Mouse (Mus musculus): ENCODE data around the gene Plcd4.

Plcd4 gene

DNA sequence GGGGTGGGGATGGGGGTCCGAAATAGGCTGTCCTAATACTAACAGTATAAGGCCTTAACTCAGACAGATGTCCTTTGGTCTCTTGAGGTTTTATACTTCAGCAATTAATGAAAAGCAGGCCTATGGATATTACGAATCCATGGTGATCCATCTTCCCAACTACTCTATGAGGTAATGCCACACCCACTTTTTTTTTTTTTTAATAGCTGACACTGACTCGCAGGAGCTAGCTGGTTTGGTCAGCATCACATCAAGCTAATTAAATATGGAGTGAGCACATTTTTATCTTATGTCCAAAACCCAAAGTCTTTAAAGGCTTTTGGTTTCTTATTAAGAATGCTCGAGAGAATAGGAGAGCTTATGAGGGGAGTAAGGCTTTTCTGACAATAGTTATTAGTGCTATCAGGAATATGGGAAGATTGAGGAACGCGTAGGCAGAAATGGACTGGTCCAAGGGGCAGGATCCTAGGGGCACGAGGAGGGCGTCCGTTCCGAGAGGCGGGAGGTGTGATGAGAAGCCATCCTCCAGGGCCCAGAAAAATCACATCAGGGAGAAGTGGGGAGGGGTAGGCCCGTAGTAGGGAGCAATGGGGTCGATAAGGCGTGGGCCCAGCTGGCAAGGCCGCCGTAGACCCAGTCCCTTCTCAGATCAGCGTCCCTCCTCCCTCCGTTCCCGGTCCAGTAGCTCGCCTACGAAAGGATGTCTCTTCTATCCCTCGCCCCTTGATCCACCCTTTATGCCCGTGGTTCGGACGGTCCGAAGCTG is 58.0 kb downstream of the Plcd4 start:
- DNase-seq (ENCODE audit: low spot score in 2 of 2): no peak

GRCm38 (mm10) chr1:74601267-74601962 is 58.7 kb downstream of the Plcd4 start, which contains the start of the genes Rnf25 and Stk36:
Gene Rnf25 (minus strand): TSS chr1:74601397.
Gene Stk36 (plus strand): TSS chr1:74601445.
- peak; percentile 84 to 91 for DNase-seq (ENCODE audit: low spot score in 2 of 2)
